Mouse (Mus musculus): ENCODE data around the gene Cnnm3. TPM values are rescaled to one million over a fixed set of nuclear protein-coding genes. Genes with fewer than 3 reads are reported as not detected.
"Not testable (repeated sequence)": the region's sequence is repeated elsewhere in the genome, so short reads cannot be mapped to it uniquely, and the experiment has no call there.

Gene Cnnm3
- polyA plus RNA-seq, 1 experiment from 2014 or later, result 3.6 TPM

GRCm38 (mm10) chr1:36530485-36530884 lies 18.8 kb downstream of the Cnnm3 start:
- DNase-seq (ENCODE audit: low spot score), result no peak
- Histone ChIP-seq H3K36me3 (replicated peaks) (peaks cover 44% of the 10 kb centered on the region), H3K27ac (replicated peaks) (no peak overlapping the region), H3K9me3 (no peaks in the 10 kb centered on the region), H3K4me3 (no peak overlapping the region), H3K4me1 (peaks cover 12% of the 10 kb centered on the region), H3K27me3 (replicated peaks; ENCODE audit: low read depth, poor library complexity, severe bottlenecking) (no peaks in the 10 kb centered on the region)
- WGBS, result 81% methylated on average over 8 of the region's 8 CpGs

DNA sequence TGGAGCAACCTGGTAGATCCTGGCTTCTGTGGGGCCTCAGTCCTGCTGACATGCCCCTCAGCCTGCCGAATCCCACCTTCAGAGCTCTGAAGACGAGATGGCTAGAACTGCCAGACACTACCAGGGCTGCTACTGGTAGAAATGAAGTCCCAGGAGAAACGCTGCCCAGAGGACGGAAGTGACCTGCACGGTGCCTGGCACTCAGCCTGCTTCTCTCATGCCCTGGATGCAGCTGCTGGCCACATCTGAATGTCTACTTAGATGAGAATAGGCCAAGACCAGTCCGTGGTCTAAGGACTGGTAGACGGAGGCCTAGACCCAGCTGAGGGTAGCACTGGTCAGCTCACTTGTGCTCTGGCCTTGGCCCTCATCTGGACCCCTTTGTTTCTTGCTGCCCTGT lies 19.3 kb downstream of the Cnnm3 start:
- DNase-seq (ENCODE audit: low spot score), result no peak
- no peak overlapping the region for H3K4me3 ChIP-seq
- H3K36me3 ChIP-seq (replicated peaks), result peaks cover 39% of the 10 kb centered on the region
- H3K4me1 ChIP-seq, result peaks cover 17% of the 10 kb centered on the region
- WGBS, result 93% methylated on average over 7 of the region's 7 CpGs
- no peaks in the 10 kb centered on the region for H3K27me3 ChIP-seq (replicated peaks; ENCODE audit: low read depth, poor library complexity, severe bottlenecking)
- H3K27ac ChIP-seq (replicated peaks), result no peak overlapping the region
- no peaks in the 10 kb centered on the region for H3K9me3 ChIP-seq

GRCm38 (mm10) chr1:36531461-36531860 lies 19.8 kb downstream of the Cnnm3 start:
- DNase-seq (ENCODE audit: low spot score), result no peak
- Histone ChIP-seq H3K27ac (replicated peaks) (no peak overlapping the region), H3K9me3 (no peaks in the 10 kb centered on the region), H3K27me3 (replicated peaks; ENCODE audit: low read depth, poor library complexity, severe bottlenecking) (no peaks in the 10 kb centered on the region), H3K36me3 (replicated peaks) (peaks cover 34% of the 10 kb centered on the region), H3K4me3 (no peak overlapping the region), H3K4me1 (peaks cover 22% of the 10 kb centered on the region)
- 94% methylated on average over 12 of the region's 12 CpGs for WGBS

DNA sequence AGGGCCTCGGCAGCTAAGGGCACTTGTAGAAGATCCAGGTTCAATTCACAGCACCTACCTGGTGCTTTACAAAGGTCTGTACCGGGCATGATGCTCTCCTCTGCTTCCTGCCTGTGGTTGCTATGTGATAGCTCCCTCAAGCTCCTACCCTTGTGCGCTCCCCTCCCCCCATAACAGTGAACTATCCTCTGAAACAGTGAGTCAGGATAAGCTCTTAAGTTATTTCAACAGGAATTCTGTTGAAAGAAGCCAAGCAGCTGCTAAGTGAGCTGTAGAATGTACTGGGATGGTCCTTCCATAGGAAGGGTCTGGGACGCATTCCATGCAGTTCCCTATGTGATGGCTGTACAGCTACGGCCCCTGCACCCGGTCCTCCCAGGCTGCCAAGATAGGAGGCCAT lies 21.9 kb downstream of the Cnnm3 start:
- Histone ChIP-seq H3K4me3 (no peak overlapping the region), H3K9me3 (no peaks in the 10 kb centered on the region), H3K27ac (replicated peaks) (no peak overlapping the region), H3K27me3 (replicated peaks; ENCODE audit: low read depth, poor library complexity, severe bottlenecking) (no peaks in the 10 kb centered on the region), H3K36me3 (replicated peaks) (peaks cover 27% of the 10 kb centered on the region), H3K4me1 (peaks cover 24% of the 10 kb centered on the region)
- WGBS, result 80% methylated on average over 6 of the region's 6 CpGs
- no peak for DNase-seq (ENCODE audit: low spot score)

- H3K27me3 ChIP-seq (replicated peaks; ENCODE audit: low read depth, poor library complexity, severe bottlenecking), result no peaks in the 10 kb centered on the region
- no peaks in the 10 kb centered on the region for H3K9me3 ChIP-seq
- WGBS, result 81% methylated on average over 6 of the region's 6 CpGs
- H3K27ac ChIP-seq (replicated peaks), result no peak overlapping the region
- DNase-seq (ENCODE audit: low spot score), result no peak
- H3K4me3 ChIP-seq, result no peak overlapping the region
- peaks cover 29% of the 10 kb centered on the region for H3K4me1 ChIP-seq
- peaks cover 34% of the 10 kb centered on the region for H3K36me3 ChIP-seq (replicated peaks)
These were observed 23.0 kb downstream of the Cnnm3 start for GRCm38 (mm10) chr1:36534595-36535058.

GRCm38 (mm10) chr1:36535477-36536396 lies 24.1 kb downstream of the Cnnm3 start:
- H3K4me1 ChIP-seq, result peaks cover 30% of the 10 kb centered on the region
- H3K27ac ChIP-seq (replicated peaks), result no peak overlapping the region
- no peaks in the 10 kb centered on the region for H3K9me3 ChIP-seq
- no peak for DNase-seq (ENCODE audit: low spot score)
- no peaks in the 10 kb centered on the region for H3K27me3 ChIP-seq (replicated peaks; ENCODE audit: low read depth, poor library complexity, severe bottlenecking)
- 86% methylated on average over 11 of the region's 11 CpGs for WGBS
- peaks cover 41% of the 10 kb centered on the region for H3K36me3 ChIP-seq (replicated peaks)
- H3K4me3 ChIP-seq, result no peak overlapping the region

GRCm38 (mm10) chr1:36536397-36536728 lies 24.7 kb downstream of the Cnnm3 start:
- 62% methylated on average over 8 of the region's 8 CpGs for WGBS
- no peak overlapping the region for H3K27ac ChIP-seq (replicated peaks)
- H3K36me3 ChIP-seq (replicated peaks), result peaks cover 40% of the 10 kb centered on the region
- no peak for DNase-seq (ENCODE audit: low spot score)
- no peak overlapping the region for H3K4me3 ChIP-seq
- H3K27me3 ChIP-seq (replicated peaks; ENCODE audit: low read depth, poor library complexity, severe bottlenecking), result no peaks in the 10 kb centered on the region
- H3K9me3 ChIP-seq, result no peaks in the 10 kb centered on the region
- peaks cover 30% of the 10 kb centered on the region for H3K4me1 ChIP-seq

GRCm38 (mm10) chr1:36536783-36537182 lies 25.1 kb downstream of the Cnnm3 start, which contains the start of gene Ankrd23:
Gene Ankrd23 (minus strand): TSS chr1:36536883.
- peaks cover 30% of the 10 kb centered on the region for H3K4me1 ChIP-seq
- DNase-seq (ENCODE audit: low spot score); H3K4me3 ChIP-seq; H3K27me3 ChIP-seq (replicated peaks; ENCODE audit: low read depth, poor library complexity, severe bottlenecking); H3K9me3 ChIP-seq; H3K27ac ChIP-seq (replicated peaks): not testable (repeated sequence)
- peaks cover 40% of the 10 kb centered on the region for H3K36me3 ChIP-seq (replicated peaks)
- 95% methylated on average over 9 of the region's 9 CpGs for WGBS

- H3K36me3 ChIP-seq (replicated peaks), result peaks cover 48% of the 10 kb centered on the region
- no peak overlapping the region for H3K4me3 ChIP-seq
- 88% methylated on average over 4 of the region's 4 CpGs for WGBS
- no peak for DNase-seq (ENCODE audit: low spot score)
- no peaks in the 10 kb centered on the region for H3K9me3 ChIP-seq
- no peaks in the 10 kb centered on the region for H3K27me3 ChIP-seq (replicated peaks; ENCODE audit: low read depth, poor library complexity, severe bottlenecking)
- H3K4me1 ChIP-seq, result peaks cover 23% of the 10 kb centered on the region
- no peak overlapping the region for H3K27ac ChIP-seq (replicated peaks)
These were observed 27.1 kb downstream of the Cnnm3 start for GRCm38 (mm10) chr1:36538727-36539126.

DNA sequence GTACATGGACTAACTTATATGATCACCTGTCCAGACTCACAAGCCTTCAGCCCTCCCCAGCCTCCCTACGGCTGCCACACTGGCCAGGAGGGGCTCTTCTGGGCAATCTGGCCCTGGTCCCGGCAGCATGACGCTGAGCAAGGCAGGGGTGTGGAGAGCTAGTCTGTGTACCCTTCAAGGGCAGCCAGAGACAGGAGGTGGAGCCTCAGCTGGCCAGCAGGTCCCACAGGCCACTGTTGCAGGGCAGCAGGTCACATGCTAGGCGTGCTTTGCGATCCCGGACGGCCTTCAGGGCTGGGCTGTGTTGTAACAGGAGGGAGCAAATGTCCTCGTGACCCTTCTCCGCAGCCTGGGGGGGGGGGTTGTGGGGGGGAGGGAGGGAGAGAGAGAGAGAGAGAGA lies 27.5 kb downstream of the Cnnm3 start, which contains the start of gene Gm42417:
Gene Gm42417, minus strand, starts transcription at position 244 of the 400 bp plus-strand sequence.
- WGBS, result 46% methylated on average over 9 of the region's 9 CpGs
- peaks cover 48% of the 10 kb centered on the region for H3K36me3 ChIP-seq (replicated peaks)
- H3K4me3 ChIP-seq, result no peak within 1 kb of the TSS
- H3K27ac ChIP-seq (replicated peaks), result 0 out of 2 replicates have a peak within 1 kb of the TSS, but pooled peaks have one; percentile 3
- no peaks in the 10 kb centered on the region for H3K9me3 ChIP-seq
- no peaks in the 10 kb centered on the region for H3K27me3 ChIP-seq (replicated peaks; ENCODE audit: low read depth, poor library complexity, severe bottlenecking)
- DNase-seq (ENCODE audit: low spot score), result peak; percentile 48
- H3K4me1 ChIP-seq, result peaks cover 18% of the 10 kb centered on the region

DNA sequence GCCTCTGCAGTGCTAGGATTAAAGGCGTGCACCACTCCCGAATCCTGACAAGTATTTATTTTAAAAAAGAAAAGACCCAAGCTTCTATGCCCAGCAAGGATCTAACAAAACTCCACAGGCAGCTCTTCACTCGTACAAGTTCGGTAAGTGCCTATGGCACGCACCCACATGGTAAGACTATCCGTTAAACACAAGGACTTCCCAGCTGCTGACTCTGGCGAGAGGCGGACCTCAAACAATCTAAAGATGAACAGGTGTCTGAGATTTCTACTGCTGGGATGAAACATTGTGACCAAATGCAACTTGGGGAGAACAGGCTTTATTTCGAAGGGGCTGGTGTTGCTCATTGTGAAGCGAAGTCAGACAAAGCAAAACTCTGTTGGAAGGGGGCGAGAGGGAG lies 28.5 kb downstream of the Cnnm3 start:
- WGBS, result 93% methylated on average over 11 of the region's 11 CpGs
- Histone ChIP-seq H3K27me3 (replicated peaks; ENCODE audit: low read depth, poor library complexity, severe bottlenecking) (no peaks in the 10 kb centered on the region), H3K9me3 (no peaks in the 10 kb centered on the region), H3K4me1 (peaks cover 18% of the 10 kb centered on the region), H3K27ac (replicated peaks) (no peak overlapping the region), H3K4me3 (no peak overlapping the region), H3K36me3 (replicated peaks) (peaks cover 48% of the 10 kb centered on the region)
- DNase-seq (ENCODE audit: low spot score), result no peak

GRCm38 (mm10) chr1:36540807-36541206 lies 29.1 kb downstream of the Cnnm3 start:
- Histone ChIP-seq H3K27ac (replicated peaks) (no peak overlapping the region), H3K36me3 (replicated peaks) (peaks cover 48% of the 10 kb centered on the region), H3K4me3 (no peak overlapping the region), H3K4me1 (peaks cover 19% of the 10 kb centered on the region), H3K9me3 (no peaks in the 10 kb centered on the region), H3K27me3 (replicated peaks; ENCODE audit: low read depth, poor library complexity, severe bottlenecking) (no peaks in the 10 kb centered on the region)
- no peak for DNase-seq (ENCODE audit: low spot score)
- 91% methylated on average over 12 of the region's 12 CpGs for WGBS

DNA sequence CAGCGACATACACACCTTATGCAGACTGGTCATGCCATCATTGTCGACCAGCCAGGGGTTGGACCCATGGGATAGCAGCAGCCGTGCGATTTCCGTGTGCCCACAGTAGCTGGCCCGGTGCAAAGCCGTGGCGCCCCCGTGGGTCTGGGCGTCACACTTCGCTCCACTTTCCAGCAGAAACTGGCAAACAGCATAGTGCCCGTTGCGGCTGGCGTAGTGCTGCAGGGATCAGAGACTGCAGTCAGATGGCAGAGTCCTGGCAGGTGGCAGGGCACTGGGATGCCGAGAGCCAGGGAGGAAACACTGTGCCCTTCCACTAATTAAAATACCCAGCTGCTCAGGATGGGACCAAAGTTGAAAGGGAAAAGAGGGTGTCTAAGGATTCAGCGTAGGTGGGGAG lies 30.2 kb downstream of the Cnnm3 start:
- WGBS, result 93% methylated on average over 16 of the region's 16 CpGs

More for the DNA sequence above, 30.2 kb downstream of the Cnnm3 start:
- Histone ChIP-seq H3K27me3 (replicated peaks; ENCODE audit: low read depth, poor library complexity, severe bottlenecking) (no peaks in the 10 kb centered on the region), H3K4me1 (peaks cover 21% of the 10 kb centered on the region), H3K36me3 (replicated peaks) (peaks cover 48% of the 10 kb centered on the region), H3K27ac (replicated peaks) (no peak overlapping the region), H3K4me3 (no peak overlapping the region), H3K9me3 (no peaks in the 10 kb centered on the region)
- no peak for DNase-seq (ENCODE audit: low spot score)

Data from embryonic facial prominence, embryonic 10.5 days (tissue).